Mouse (Mus musculus): ENCODE results near the gene Rnf5. TPM values are rescaled to one million over a fixed set of nuclear protein-coding genes. Genes with fewer than 3 reads are reported as not detected.

Rnf5 gene
- total RNA-seq, 2 experiments from 2014 or later: 22.0 to 22.1 TPM

- no peak for DNase-seq (ENCODE audit: low spot score)
Measured at GRCm38 (mm10) chr17:34635671-34636070, 32.2 kb upstream of the Rnf5 start.

GRCm38 (mm10) chr17:34632261-34632691 is 28.8 kb upstream of the Rnf5 start:
- peak; percentile 81 for DNase-seq (ENCODE audit: low spot score)

- no peak for DNase-seq (ENCODE audit: low spot score)
Measured at GRCm38 (mm10) chr17:34631647-34632046, 28.2 kb upstream of the Rnf5 start.

DNA sequence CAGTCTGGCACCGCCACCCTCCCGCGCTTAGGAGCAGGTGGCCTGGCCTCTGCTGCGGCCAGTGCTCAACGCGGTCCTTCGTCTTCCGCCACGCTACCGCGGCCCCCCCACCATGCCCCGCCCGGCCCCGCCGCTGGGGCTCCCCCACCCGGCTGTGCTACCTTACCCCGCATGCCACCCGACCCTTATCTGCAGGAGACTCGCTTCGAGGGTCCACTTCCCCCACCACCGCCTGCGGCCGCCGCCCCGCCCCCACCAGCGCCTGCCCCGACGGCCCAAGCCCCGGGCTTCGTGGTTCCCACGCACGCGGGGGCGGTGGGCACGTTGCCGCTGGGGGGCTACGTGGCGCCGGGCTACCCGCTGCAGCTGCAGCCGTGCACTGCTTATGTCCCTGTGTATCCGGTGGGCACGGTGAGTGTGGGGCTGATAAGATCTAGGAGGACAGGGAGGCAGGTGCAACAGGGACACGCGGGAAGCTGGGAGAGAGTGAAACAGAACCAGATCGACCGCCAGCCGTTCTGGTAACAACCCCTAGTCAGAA is 27.3 kb upstream of the Rnf5 start:
- no peak for DNase-seq (ENCODE audit: low spot score)

DNA sequence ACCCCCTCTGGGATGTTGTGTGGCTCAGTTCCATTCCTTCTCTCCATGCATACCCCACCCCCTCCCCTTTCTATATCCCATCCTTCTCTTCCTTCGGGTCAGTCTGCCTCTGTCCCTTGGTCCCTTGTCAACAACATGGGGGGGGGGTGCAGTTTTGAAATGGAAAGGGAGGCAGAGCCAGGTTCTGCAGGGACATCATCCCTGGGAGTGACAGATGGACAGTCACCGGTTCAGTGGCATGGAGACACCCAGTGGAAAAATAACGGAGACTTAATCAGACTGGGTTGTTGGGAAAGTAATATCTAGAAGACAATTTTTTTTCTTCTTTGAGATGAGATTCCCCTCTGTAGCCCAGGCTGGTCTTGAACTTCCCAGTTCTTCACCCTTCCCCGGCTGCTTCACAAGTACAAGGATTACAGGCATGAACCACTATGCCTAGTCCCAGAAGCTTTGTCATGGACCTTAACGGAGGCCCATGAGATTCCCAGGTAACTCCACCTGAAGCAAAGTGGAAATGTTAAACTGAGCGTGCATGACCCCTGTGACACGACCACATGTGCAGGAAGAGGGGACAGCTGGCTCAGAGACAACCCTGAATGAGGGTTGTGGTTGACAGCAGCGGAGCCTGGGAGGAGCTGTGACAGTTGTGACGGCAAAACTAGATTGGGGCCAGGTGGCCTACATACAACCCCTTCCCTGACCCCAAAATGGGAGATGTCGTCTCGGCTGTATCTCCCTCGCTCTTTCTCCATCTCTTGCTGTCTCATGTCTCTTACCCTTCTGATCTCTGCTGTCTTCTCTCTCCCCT is 26.5 kb upstream of the Rnf5 start:
- DNase-seq (ENCODE audit: low spot score): no peak

DNA sequence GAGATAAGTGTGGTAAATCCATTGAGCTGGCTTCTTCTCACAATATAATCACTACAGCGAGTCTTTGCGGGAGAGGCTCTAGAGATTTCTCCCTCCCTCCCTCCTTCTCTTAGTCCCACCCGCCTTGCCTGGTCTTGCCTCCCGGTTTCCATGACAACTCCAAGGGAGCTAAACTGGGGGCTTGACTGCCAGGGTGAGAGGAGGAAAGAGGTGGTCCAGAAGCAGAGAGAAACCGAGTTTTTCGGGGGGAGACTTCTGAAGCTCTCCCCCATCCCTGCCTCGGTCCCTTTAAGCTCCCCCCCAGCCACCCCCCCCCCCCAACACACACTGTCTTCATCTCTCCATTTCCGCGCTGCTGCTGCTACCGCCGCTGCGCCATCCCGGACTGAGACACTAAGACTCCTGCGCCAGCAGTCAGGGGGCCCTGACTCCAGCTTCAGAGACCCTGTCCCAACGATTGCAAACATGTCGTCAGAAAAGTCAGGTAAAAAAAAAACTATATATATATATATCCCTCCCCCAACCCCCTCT is 25.8 kb upstream of the Rnf5 start, which contains the start of gene Prrt1:
Gene Prrt1, plus strand, starts transcription at position 313 of the 531 bp plus-strand sequence.
- DNase-seq (ENCODE audit: low spot score): no peak

GRCm38 (mm10) chr17:34628644-34628967 is 25.1 kb upstream of the Rnf5 start:
- no peak for DNase-seq (ENCODE audit: low spot score)

DNA sequence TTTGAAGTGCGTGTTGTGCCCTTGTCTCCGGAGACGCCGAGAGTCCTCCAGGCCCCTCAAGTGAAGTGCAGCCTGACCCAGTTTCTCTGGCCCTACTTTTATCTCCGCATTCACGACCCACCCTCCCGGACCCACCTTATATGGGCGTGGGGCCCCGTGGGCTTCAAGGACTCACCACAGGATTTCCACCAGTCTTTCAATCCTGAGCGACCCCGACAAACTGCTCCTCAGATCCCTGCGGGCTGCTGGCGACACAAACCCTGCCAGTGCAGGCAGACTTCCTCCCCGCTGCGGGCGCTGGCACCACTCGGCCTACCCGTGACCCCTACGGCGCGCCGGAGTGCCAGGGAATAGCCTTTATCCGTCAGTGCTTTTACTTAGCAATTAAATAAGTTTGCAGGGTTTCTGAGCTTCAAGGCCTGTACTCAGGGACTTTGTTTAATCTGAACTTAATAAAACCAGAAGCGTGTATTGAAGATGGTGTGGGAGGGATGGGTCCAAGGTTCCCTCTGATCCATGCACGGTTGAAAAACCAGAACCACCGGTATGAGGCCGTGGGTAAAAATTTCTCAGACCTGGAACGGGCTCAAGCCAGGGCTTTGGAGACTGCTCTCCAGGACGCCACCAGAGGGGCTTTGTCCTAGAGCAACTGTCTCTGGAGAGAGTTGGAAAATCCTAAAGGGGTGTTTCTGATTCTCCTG is 24.6 kb upstream of the Rnf5 start, which contains the start of gene Ppt2:
Gene Ppt2, minus strand, starts transcription at position 568 of the 701 bp plus-strand sequence.
- peak; percentile 50 for DNase-seq (ENCODE audit: low spot score)

- peak; percentile 84 for DNase-seq (ENCODE audit: low spot score)
Measured at GRCm38 (mm10) chr17:34627093-34627942, 23.8 kb upstream of the Rnf5 start.

GRCm38 (mm10) chr17:34626773-34627092 is 23.2 kb upstream of the Rnf5 start:
- no peak for DNase-seq (ENCODE audit: low spot score)

DNA sequence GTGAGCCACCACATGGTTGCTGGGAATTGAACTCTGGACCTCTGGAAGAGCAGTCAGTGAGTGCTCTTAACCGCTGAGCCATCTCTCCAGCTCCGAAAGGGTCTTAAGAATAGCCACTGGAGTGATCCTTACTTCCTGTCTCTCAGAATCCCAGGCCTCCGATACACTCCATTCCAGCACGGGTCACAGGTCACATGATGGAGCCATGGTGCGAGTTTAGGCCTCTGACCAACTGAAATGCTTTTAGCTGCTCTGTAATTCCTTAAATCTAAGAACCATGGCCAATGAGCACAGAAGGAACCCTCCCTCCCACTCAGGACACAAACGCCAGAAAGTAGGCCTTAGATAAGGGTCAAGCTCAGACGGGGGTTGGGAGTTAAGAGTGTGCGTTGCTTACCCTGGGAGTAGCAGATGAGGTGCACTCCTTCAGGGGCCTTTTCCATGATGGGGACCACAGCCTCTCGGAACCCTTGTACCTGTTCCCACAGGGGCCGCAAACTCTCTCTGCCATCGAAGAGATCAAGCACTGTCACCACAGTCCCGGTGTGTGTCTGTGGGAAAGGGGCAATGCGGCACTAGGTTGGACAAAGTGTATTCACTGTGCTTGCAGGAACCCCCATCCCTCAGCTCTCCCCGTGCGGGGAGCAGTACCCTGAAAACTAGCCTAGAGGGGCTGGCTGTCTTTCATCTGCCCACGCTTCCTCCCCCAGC is 22.7 kb upstream of the Rnf5 start:
- DNase-seq (ENCODE audit: low spot score): no peak

DNA sequence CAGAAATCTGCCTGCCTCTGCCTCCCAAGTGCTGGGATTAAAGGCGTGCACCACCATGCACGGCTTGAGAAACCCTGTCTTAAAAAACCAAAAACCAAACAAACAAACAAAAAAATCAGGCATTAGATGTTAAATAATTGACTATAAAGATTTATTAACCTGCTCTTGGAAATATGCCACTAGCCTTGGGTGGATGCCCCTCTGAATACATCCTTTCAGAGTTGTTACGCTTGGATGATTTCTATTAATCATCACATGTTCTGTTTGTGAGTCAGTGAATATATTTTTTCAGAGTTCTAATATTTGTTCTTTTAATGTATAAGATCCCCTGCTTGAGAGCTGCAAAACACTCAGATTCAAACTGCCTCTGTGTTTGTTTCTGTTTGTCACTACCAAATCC is 21.5 kb upstream of the Rnf5 start:
- DNase-seq (ENCODE audit: low spot score): no peak

- no peak for DNase-seq (ENCODE audit: low spot score)
Measured at GRCm38 (mm10) chr17:34623161-34623560, 19.7 kb upstream of the Rnf5 start.

GRCm38 (mm10) chr17:34621006-34621405 is 17.5 kb upstream of the Rnf5 start:
- DNase-seq (ENCODE audit: low spot score): no peak

DNA sequence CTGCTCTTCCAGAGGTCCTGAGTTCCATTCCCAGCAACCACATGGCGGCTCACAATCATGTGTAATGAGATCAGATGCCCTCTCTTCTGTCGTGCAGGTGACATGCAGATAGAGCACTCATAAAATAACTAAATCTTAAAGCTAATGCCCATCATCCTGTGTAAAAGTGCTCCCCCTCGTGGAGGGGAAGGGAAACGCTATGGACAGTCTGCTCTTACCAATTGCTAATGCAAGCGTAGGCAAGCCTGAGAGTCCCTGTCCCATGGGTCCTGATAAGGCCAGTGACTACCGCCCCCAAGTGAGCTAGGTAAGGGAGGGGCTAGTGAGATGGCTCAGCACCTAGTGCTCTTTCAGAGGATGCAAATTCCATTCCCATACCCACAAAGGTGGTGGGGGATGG is 15.5 kb upstream of the Rnf5 start:
- peak; percentile 76 for DNase-seq (ENCODE audit: low spot score)

GRCm38 (mm10) chr17:34615871-34616270 is 12.4 kb upstream of the Rnf5 start, which contains the start of gene Egfl8:
Egfl8 (minus strand) TSS chr17:34615971.
- DNase-seq (ENCODE audit: low spot score): no peak

- no peak for DNase-seq (ENCODE audit: low spot score)
Measured at GRCm38 (mm10) chr17:34613830-34614229, 10.3 kb upstream of the Rnf5 start.

GRCm38 (mm10) chr17:34613054-34613645 is 9.7 kb upstream of the Rnf5 start:
- DNase-seq (ENCODE audit: low spot score): no peak

- no peak for DNase-seq (ENCODE audit: low spot score)
Measured at GRCm38 (mm10) chr17:34611050-34611449, 7.6 kb upstream of the Rnf5 start.

- DNase-seq (ENCODE audit: low spot score): no peak
Measured at GRCm38 (mm10) chr17:34607997-34608396, 4.5 kb upstream of the Rnf5 start.
